Mouse (Mus musculus) cerebellum, adult 2 months (tissue): ENCODE measurements around the gene Shank2. TPM values are rescaled to one million over a fixed set of nuclear protein-coding genes. Genes with fewer than 3 reads are reported as not detected.

Experiments used
- DNase-seq, 2 experiments: peaks; one replicate each; pipeline ENCODE4 v3.0.0; 2021
- H3K27ac ChIP-seq: fragments of 200-500 bp; 2 replicates; pipeline ENCODE4 v1.5.1; 2012; ENCODE audit warnings: low read length, control low read depth, inconsistent platforms; ENCODE audit not compliant: insufficient read depth
- H3K27me3 ChIP-seq: fragments of 200-500 bp; 2 replicates; pipeline ENCODE4 v1.6.1; 2012; ENCODE audit warnings: inconsistent platforms, mild to moderate bottlenecking, low read length, moderate library complexity; ENCODE audit not compliant: control insufficient read depth, insufficient read depth
- H3K4me1 ChIP-seq: fragments of 200-500 bp; 2 replicates; pipeline ENCODE4 v1.6.1; 2011; ENCODE audit warnings: low read length; ENCODE audit not compliant: control insufficient read depth, insufficient read depth
- H3K4me3 ChIP-seq: fragments of 200-500 bp; replicated peaks from 2 replicates; pipeline ENCODE3; 2011; ENCODE audit warnings: mild to moderate bottlenecking, low read depth, low read length, control low read depth; ENCODE audit not compliant: insufficient read depth
- CTCF ChIP-seq: fragments of 200-500 bp; IDR thresholded peaks from 2 replicates; pipeline ENCODE4 v1.5.1; 2011; ENCODE audit warnings: low read depth, mild to moderate bottlenecking, control low read depth, low read length, moderate library complexity, borderline replicate concordance; ENCODE audit not compliant: insufficient read depth
- POLR2A ChIP-seq: fragments of 200-500 bp; IDR thresholded peaks from 2 replicates; pipeline ENCODE4 v1.6.1; 2011; ENCODE audit warnings: low read length, control low read depth, borderline replicate concordance; ENCODE audit not compliant: insufficient read depth
- WGBS: fragments of 180-500 bp; shearing (Covaris S2); methylation state at CpG from one replicate; pipeline ENCODE4 v1.1.7; 2018; 5-methylcytosine and 5-hydroxymethylcytosine counted together
- polyA plus RNA-seq: library from polyadenylated mRNA; depleted of rRNA; stranded (reverse); fragments of >200 nt; gene quantifications from 2 replicates; pipeline ENCODE4 v1.2.3, GENCODE M21; 2012

The Shank2 gene
- polyA plus RNA-seq, 1 experiment, result 46.3 TPM

- peaks cover 6% of the 10 kb centered on the region for H3K4me1 ChIP-seq
- DNase-seq, result no peak
- no peak overlapping the region for H3K27ac ChIP-seq
- H3K27me3 ChIP-seq, result no peaks in the 10 kb centered on the region
- TF ChIP-seq CTCF, result no peak
- no peak for TF ChIP-seq POLR2A
- H3K4me3 ChIP-seq, result no peak overlapping the region
These were observed 211.0 kb downstream of the Shank2 start for GRCm38 (mm10) chr7:144212694-144213093.

GRCm38 (mm10) chr7:144217192-144217591 is 215.5 kb downstream of the Shank2 start:
- Histone ChIP-seq H3K27me3 (no peaks in the 10 kb centered on the region), H3K4me3 (no peak overlapping the region), H3K27ac (no peak overlapping the region), H3K4me1 (no peaks in the 10 kb centered on the region)
- peak; percentile 96 for TF ChIP-seq CTCF
- no peak for TF ChIP-seq POLR2A
- peak; percentile 70 to 79 for DNase-seq
- 12% methylated on average over 3 of the region's 3 CpGs for WGBS

GRCm38 (mm10) chr7:144228683-144229082 is 227.0 kb downstream of the Shank2 start:
- 91% methylated on average over 5 of the region's 5 CpGs for WGBS
- no peak for DNase-seq
- no peaks in the 10 kb centered on the region for H3K27me3 ChIP-seq
- H3K4me1 ChIP-seq, result 0 out of 2 replicates have a peak, but pooled peaks cover 3% of the 10 kb centered on the region
- no peak overlapping the region for H3K27ac ChIP-seq
- TF ChIP-seq POLR2A (no peak), CTCF (no peak)
- no peak overlapping the region for H3K4me3 ChIP-seq

GRCm38 (mm10) chr7:144229421-144229820 is 227.7 kb downstream of the Shank2 start:
- Histone ChIP-seq H3K27ac (no peak overlapping the region), H3K4me1 (0 out of 2 replicates have a peak, but pooled peaks cover 3% of the 10 kb centered on the region), H3K27me3 (no peaks in the 10 kb centered on the region), H3K4me3 (no peak overlapping the region)
- TF ChIP-seq CTCF (no peak), POLR2A (no peak)
- no peak for DNase-seq
- WGBS, result 61% methylated on average over 1 of the region's 1 CpGs

- H3K4me1 ChIP-seq, result 0 out of 2 replicates have a peak, but pooled peaks cover 3% of the 10 kb centered on the region
- DNase-seq, result no peak
- WGBS, result 78% methylated on average over 5 of the region's 5 CpGs
These were observed 230.5 kb downstream of the Shank2 start for GRCm38 (mm10) chr7:144232132-144232706.

GRCm38 (mm10) chr7:144233479-144233878 is 231.8 kb downstream of the Shank2 start:
- Histone ChIP-seq H3K27ac (no peak overlapping the region), H3K27me3 (no peaks in the 10 kb centered on the region), H3K4me3 (no peak overlapping the region), H3K4me1 (0 out of 2 replicates have a peak, but pooled peaks cover 3% of the 10 kb centered on the region)
- TF ChIP-seq POLR2A, result no peak
- TF ChIP-seq CTCF, result no peak
- 83% methylated on average over 8 of the region's 8 CpGs for WGBS
- no peak for DNase-seq

More at GRCm38 (mm10) chr7:144232132-144232706, 230.5 kb downstream of the Shank2 start:
- Histone ChIP-seq H3K4me3 (no peak overlapping the region), H3K27me3 (no peaks in the 10 kb centered on the region), H3K27ac (no peak overlapping the region)
- TF ChIP-seq CTCF (no peak), POLR2A (no peak)

GRCm38 (mm10) chr7:144234783-144235182 is 233.1 kb downstream of the Shank2 start:
- WGBS, result 73% methylated on average over 5 of the region's 5 CpGs
- TF ChIP-seq CTCF (no peak), POLR2A (no peak)

GRCm38 (mm10) chr7:144235523-144235922 is 233.8 kb downstream of the Shank2 start:
- Histone ChIP-seq H3K27me3 (no peaks in the 10 kb centered on the region), H3K27ac (no peak overlapping the region), H3K4me3 (no peak overlapping the region), H3K4me1 (no peaks in the 10 kb centered on the region)
- TF ChIP-seq POLR2A (no peak), CTCF (no peak)
- DNase-seq, result no peak
- 58% methylated on average over 4 of the region's 4 CpGs for WGBS

More at GRCm38 (mm10) chr7:144234783-144235182, 233.1 kb downstream of the Shank2 start:
- H3K27ac ChIP-seq, result no peak overlapping the region
- H3K27me3 ChIP-seq, result no peaks in the 10 kb centered on the region
- DNase-seq, result no peak
- H3K4me3 ChIP-seq, result no peak overlapping the region
- H3K4me1 ChIP-seq, result no peaks in the 10 kb centered on the region
